ENCODE assay signal across 1 mouse cellular context in genomic region chr12:3390577-3391262, GRCm38 (mm10).
A peak's percentile ranks its signal among the peaks of the same experiment; 100 is the strongest.
TF ChIP-seq lines count a peak whose summit lies in the region.

No protein-coding gene starts in this region.

TF ChIP-seq in CH12.LX, 34 proteins besides CTCF, POLR2A, EP300 and RAD21 (continued from another document):
- no peak for TF ChIP-seq GABPA (IDR thresholded peaks at IDR 0.05; ENCODE audit: insufficient replicate concordance, low read depth, low read length)
- no peak for TF ChIP-seq NRF1 (IDR thresholded peaks at IDR 0.05; ENCODE audit: low read depth, low read length)
- no peak for TF ChIP-seq NELFE (IDR thresholded peaks at IDR 0.05; ENCODE audit: low read depth, low read length)
- TF ChIP-seq MAX (IDR thresholded peaks at IDR 0.05; ENCODE audit: low read length) = peak; percentile 72
- TF ChIP-seq SIN3A (IDR thresholded peaks at IDR 0.05; ENCODE audit: low read length) = no peak
- TF ChIP-seq HCFC1 (IDR thresholded peaks at IDR 0.05; ENCODE audit: low read depth, low read length) = peak; percentile 30; the same call in 1 of the 2 replicates
- TF ChIP-seq JUND (conservative IDR thresholded peaks at IDR 0.05; ENCODE audit: low read depth, low read length) = no peak
- TF ChIP-seq ZKSCAN1 (IDR thresholded peaks at IDR 0.05; ENCODE audit: borderline replicate concordance, low read depth, low read length) = no peak
- peak; percentile 59 for TF ChIP-seq ZC3H11A (IDR thresholded peaks at IDR 0.05; ENCODE audit: low read depth, low read length)
- no peak for TF ChIP-seq E2F4 (IDR thresholded peaks at IDR 0.05; ENCODE audit: insufficient replicate concordance, low read depth, low read length)
- TF ChIP-seq MYC (IDR thresholded peaks at IDR 0.05; ENCODE audit: low read depth, low read length) = peak; percentile 59; the same call in 1 of the 2 replicates
- TF ChIP-seq UBTF (IDR thresholded peaks at IDR 0.05; ENCODE audit: low read depth, low read length) = no peak
- TF ChIP-seq CHD2 (IDR thresholded peaks at IDR 0.05; ENCODE audit: low read length) = no peak
- no peak for TF ChIP-seq MAFK (IDR thresholded peaks at IDR 0.05; ENCODE audit: insufficient replicate concordance, low read length)
- TF ChIP-seq TCF12 (IDR thresholded peaks at IDR 0.05; ENCODE audit: low read depth, low read length) = peak; percentile 47; the same call in 1 of the 2 replicates
TF ChIP-seq in CH12.LX: peak in this region for 8.
